In the genomic region with DNA sequence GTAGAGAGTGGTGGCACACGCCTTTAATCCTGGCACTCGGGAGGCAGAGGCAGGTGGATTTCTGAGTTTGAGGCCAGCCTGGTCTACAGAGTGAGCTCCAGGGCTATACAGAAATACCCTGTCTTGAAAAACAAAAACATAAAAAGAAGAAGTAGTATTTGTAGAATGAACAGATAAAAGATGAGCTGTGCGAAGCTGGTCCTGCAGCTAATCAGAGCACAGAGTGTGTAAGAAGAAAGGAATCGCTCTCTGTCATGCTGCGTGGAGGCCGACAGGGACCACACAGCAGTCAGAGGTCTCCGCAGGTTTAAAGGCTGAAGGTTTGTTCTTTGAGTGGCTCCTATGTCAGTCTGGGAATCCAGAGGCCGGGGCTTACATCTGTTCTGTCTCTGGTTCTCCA, we compare ENCODE assay signal across 23 mouse cellular contexts.
DNase-seq lines count a peak whose midpoint lies in the region; ATAC-seq and TF ChIP-seq lines count a peak whose summit lies in the region.
"Had no signal": no experiment of that assay in that cellular context is flagged by ENCODE, and none has a peak within 500 bp of the region (broad histone marks: within the 10 kb centered on the region; RNA-seq: fewer than 3 reads in every experiment).

No protein-coding gene starts in this region.

- H3K79me2 ChIP-seq in MEL (ENCODE audit: control insufficient read depth, insufficient read depth, low read length, poor library complexity) = no peaks in the 10 kb centered on the region

- no peak overlapping the region for H3K27ac ChIP-seq in heart, embryonic 10.5 days
- H3K27ac ChIP-seq in heart, embryonic 11.5 days (ENCODE audit: low read depth, low read length) = no peak overlapping the region
- H3K27ac ChIP-seq in MEL (ENCODE audit: control insufficient read depth, low read depth, low read length) = peak overlapping the region; percentile 76
- no peak overlapping the region for H3K27ac ChIP-seq in midbrain, embryonic 15.5 days

- ATAC-seq in heart, embryonic 11.5 days (replicated peaks; ENCODE audit: insufficient number of reproducible peaks, low FRiP score, low TSS enrichment) = no peak
- ATAC-seq in midbrain, embryonic 15.5 days (replicated peaks) = no peak
- ATAC-seq: activated CD4-positive, CD25-positive, alpha-beta regulatory T cell, adult 4 months; CD4-positive, CD25-positive, alpha-beta regulatory T cell, adult 4 months; Patski had no signal

- peak; percentile 31 to 50; a peak in 2 of 4 replicates for TF ChIP-seq EP300 in MEL (IDR thresholded peaks at IDR 0.05; ENCODE audit: low read depth in 1 of 2, low read length in 2 of 2)

- 87% methylated on average over 8 of the region's 8 CpGs for WGBS in heart, embryonic 10.5 days
- WGBS in heart, embryonic 11.5 days (ENCODE audit: insufficient replicate concordance) = 82% methylated on average over 8 of the region's 8 CpGs
- WGBS in midbrain, embryonic 15.5 days = 90% methylated on average over 8 of the region's 8 CpGs

- peak; percentile 13 for DNase-seq in heart, embryonic 10.5 days (ENCODE audit: low spot score)
- DNase-seq in MEL (ENCODE audit: low read depth, low spot score) (peak; percentile 66), MEL-GATA-1-ER (ENCODE audit: extremely low read depth, low read depth) (peak; percentile 41)
- DNase-seq in ovary, adult 18-20 months (ENCODE audit: low spot score) = no peak
- DNase-seq: adrenal gland, adult 2 months; adrenal gland, adult 8-10 months; adrenal gland, postnatal 10 days; adrenal gland, postnatal 14 days; adrenal gland, postnatal 25 days; adrenal gland, postnatal 36 days; B cell, adult 2 months; cerebellum, adult 11 months; cerebellum, adult 11-12 months; cerebellum, adult 18-20 months; cerebellum, adult 2 months; cerebellum, adult 8-10 months had no signal

- H3K4me1 ChIP-seq in heart, embryonic 10.5 days = no peaks in the 10 kb centered on the region
- peaks cover 4% of the 10 kb centered on the region; the same call in 1 of the 2 replicates for H3K4me1 ChIP-seq in heart, embryonic 11.5 days (ENCODE audit: control insufficient read depth, insufficient read depth, low read length)
- H3K4me1 ChIP-seq in MEL (ENCODE audit: control insufficient read depth in 1 of 2, insufficient read depth in 2 of 2, low read length in 2 of 2) = peaks cover 2 to 21% of the 10 kb centered on the region in 2 experiments; a peak in 3 of 4 replicates
- no peaks in the 10 kb centered on the region for H3K4me1 ChIP-seq in midbrain, embryonic 15.5 days

- no peaks in the 10 kb centered on the region; the same call in 1 of the 2 replicates for H3K9me3 ChIP-seq in heart, embryonic 10.5 days
- H3K9me3 ChIP-seq in heart, embryonic 11.5 days (replicated peaks; ENCODE audit: control insufficient read depth, low read length) = no peaks in the 10 kb centered on the region
- H3K9me3 ChIP-seq in MEL (replicated peaks; ENCODE audit: insufficient read depth, low read length) = no peaks in the 10 kb centered on the region
- 0 out of 2 replicates have a peak, but pooled peaks cover 4% of the 10 kb centered on the region for H3K9me3 ChIP-seq in midbrain, embryonic 15.5 days

- H3K4me2 ChIP-seq in heart, embryonic 11.5 days = no peak overlapping the region
- no peak overlapping the region for H3K4me2 ChIP-seq in midbrain, embryonic 15.5 days

- no peaks in the 10 kb centered on the region for H3K36me3 ChIP-seq in heart, embryonic 10.5 days
- no peaks in the 10 kb centered on the region for H3K36me3 ChIP-seq in heart, embryonic 11.5 days (ENCODE audit: control insufficient read depth, insufficient read depth, low read length)
- H3K36me3 ChIP-seq in MEL (ENCODE audit: control insufficient read depth in 1 of 2, insufficient read depth in 2 of 2, low read length in 2 of 2) = peaks cover 0 to 18% of the 10 kb centered on the region in 2 experiments; a peak in 2 of 4 replicates
- no peaks in the 10 kb centered on the region for H3K36me3 ChIP-seq in midbrain, embryonic 15.5 days (replicated peaks)
- H3K36me3 ChIP-seq: G1E had no signal

- H3K4me3 ChIP-seq in heart, embryonic 10.5 days = no peak overlapping the region
- no peak overlapping the region for H3K4me3 ChIP-seq in heart, embryonic 11.5 days (ENCODE audit: low read depth, low read length)
- no peak overlapping the region for H3K4me3 ChIP-seq in MEL (ENCODE audit: control insufficient read depth in 1 of 2, insufficient read depth in 1 of 2, low read depth in 2 of 2, low read length in 2 of 2)
- no peak overlapping the region for H3K4me3 ChIP-seq in midbrain, embryonic 15.5 days

- no peak overlapping the region for H3K9ac ChIP-seq in heart, embryonic 11.5 days (ENCODE audit: low read depth, low read length)
- H3K9ac ChIP-seq in MEL (ENCODE audit: control insufficient read depth, low read depth, low read length, poor library complexity, severe bottlenecking) = no peak overlapping the region
- H3K9ac ChIP-seq in midbrain, embryonic 15.5 days = no peak overlapping the region

- TF ChIP-seq POLR2A in MEL (IDR thresholded peaks at IDR 0.05; ENCODE audit: control insufficient read depth in 1 of 2, insufficient read depth in 1 of 2, low read depth in 1 of 2, low read length in 2 of 2, poor library complexity in 1 of 2) = no peak

- no peak for TF ChIP-seq RAD21 in MEL (IDR thresholded peaks at IDR 0.05; ENCODE audit: low read depth, low read length)

- no peak for TF ChIP-seq CTCF in MEL (IDR thresholded peaks at IDR 0.05 in 2 of 3, conservative IDR thresholded peaks at IDR 0.05 in 1 of 3; ENCODE audit: control insufficient read depth in 1 of 3, insufficient read depth in 1 of 3, low read depth in 2 of 3, low read length in 3 of 3, poor library complexity in 1 of 3, severe bottlenecking in 1 of 3)

- H3K27me3 ChIP-seq in heart, embryonic 10.5 days (ENCODE audit: insufficient read depth, poor library complexity, severe bottlenecking) = no peaks in the 10 kb centered on the region
- H3K27me3 ChIP-seq in heart, embryonic 11.5 days (ENCODE audit: control insufficient read depth, insufficient read depth, low read length) = no peaks in the 10 kb centered on the region
- no peaks in the 10 kb centered on the region for H3K27me3 ChIP-seq in MEL (ENCODE audit: control insufficient read depth in 1 of 2, insufficient read depth in 2 of 2, low read length in 2 of 2)
- H3K27me3 ChIP-seq in midbrain, embryonic 15.5 days (replicated peaks) = no peaks in the 10 kb centered on the region
- H3K27me3 ChIP-seq: CH12.LX, Patski had no signal

TF ChIP-seq in MEL, 35 proteins besides CTCF, POLR2A, EP300 and RAD21:
- TF ChIP-seq UBTF (IDR thresholded peaks at IDR 0.05; ENCODE audit: borderline replicate concordance, insufficient read depth, low read depth, low read length) (no peak), MYC (IDR thresholded peaks at IDR 0.05; ENCODE audit: low read depth, low read length) (no peak), GATA1 (IDR thresholded peaks at IDR 0.05; ENCODE audit: low read depth, low read length) (0 out of 2 replicates have a peak, but pooled peaks have one; percentile 25)
